Mouse (Mus musculus) CH12.LX (cell line): Measurements from ENCODE around the gene Ifi211. TPM values are rescaled to one million over a fixed set of nuclear protein-coding genes. Genes with fewer than 3 reads are reported as not detected.
"Not testable (repeated sequence)": the region's sequence is repeated elsewhere in the genome, so short reads cannot be mapped to it uniquely, and the experiment has no call there.

Experiments used
- DNase-seq: peaks from one replicate; pipeline ENCODE4 v3.0.0-alpha.2; 2013; ENCODE audit errors: extremely low read depth
- H3K27ac ChIP-seq: 2 replicates; pipeline ENCODE4 v1.5.1; 2012; ENCODE audit warnings: low read depth, mild to moderate bottlenecking, control low read depth, moderate library complexity; ENCODE audit not compliant: insufficient read depth
- H3K27me3 ChIP-seq: replicated peaks from 2 replicates; pipeline ENCODE3; 2012; ENCODE audit warnings: inconsistent platforms
- H3K36me3 ChIP-seq, 2 experiments: replicated peaks in 1 of 2; 2 replicates each; pipeline versions ENCODE3 to v1.6.1; 2012; ENCODE audit warnings: inconsistent platforms in 1 of 2, low read length in 1 of 2, mild to moderate bottlenecking in 1 of 2, mixed read lengths in 1 of 2, moderate library complexity in 1 of 2; ENCODE audit not compliant: control insufficient read depth in 1 of 2, insufficient read depth in 1 of 2
- H3K4me1 ChIP-seq, 2 experiments: 2 replicates each; pipeline ENCODE4 v1.6.1; 2012; ENCODE audit warnings: inconsistent platforms in 1 of 2, moderate library complexity in 1 of 2; ENCODE audit not compliant: insufficient read depth in 2 of 2, control insufficient read depth in 1 of 2
- H3K4me2 ChIP-seq: 2 replicates; pipeline ENCODE4 v1.6.1; 2012; ENCODE audit warnings: low read depth, mild to moderate bottlenecking, control low read depth; ENCODE audit not compliant: poor library complexity, insufficient read depth, severe bottlenecking
- H3K4me3 ChIP-seq, 3 experiments: fragments of 150-350 bp in 1 of 3; sonication (generic) in 1 of 3; replicated peaks in 1 of 3; 2 replicates each; pipeline versions ENCODE3 to v1.5.1; 2011 to 2012; ENCODE audit warnings: low read depth in 2 of 3, low read length in 2 of 3, mild to moderate bottlenecking in 2 of 3, moderate library complexity in 2 of 3, control low read depth in 1 of 3, improper control_type of control experiment in 1 of 3, inconsistent platforms in 1 of 3, mixed read lengths in 1 of 3; ENCODE audit not compliant: poor library complexity in 1 of 3
- H3K79me2 ChIP-seq: replicated peaks from 2 replicates; pipeline ENCODE4 v1.6.1; 2012; ENCODE audit warnings: mild to moderate bottlenecking, moderate library complexity; ENCODE audit not compliant: control insufficient read depth, poor library complexity, insufficient read depth, severe bottlenecking; ENCODE audit errors: extremely low read depth
- H3K9ac ChIP-seq: 2 replicates; pipeline ENCODE4 v1.6.1; 2012; ENCODE audit warnings: low read depth, mild to moderate bottlenecking, control low read depth, moderate library complexity; ENCODE audit not compliant: insufficient read depth
- H3K9me3 ChIP-seq: replicated peaks from 2 replicates; pipeline ENCODE3; 2012; ENCODE audit warnings: low read length, inconsistent platforms, mixed read lengths
- CHD1 ChIP-seq: IDR thresholded peaks from 2 replicates; pipeline ENCODE4 v1.6.1; 2012; ENCODE audit warnings: low read depth, low read length, improper control_type of control experiment, inconsistent platforms
- EP300 ChIP-seq: IDR thresholded peaks from 2 replicates; pipeline ENCODE4 v1.6.1; 2011; ENCODE audit warnings: low read length, improper control_type of control experiment
- ETS1 ChIP-seq: conservative IDR thresholded peaks from 2 replicates; pipeline ENCODE4 v1.6.1; 2012; ENCODE audit warnings: low read depth, mild to moderate bottlenecking, inconsistent platforms, low read length, improper control_type of control experiment, moderate library complexity
- IRF4 ChIP-seq: IDR thresholded peaks from 2 replicates; pipeline ENCODE4 v1.6.1; 2014; ENCODE audit warnings: low read depth, mild to moderate bottlenecking, inconsistent platforms, low read length, improper control_type of control experiment
- MAX ChIP-seq: IDR thresholded peaks from 2 replicates; pipeline ENCODE4 v1.6.1; 2011; ENCODE audit warnings: low read length, improper control_type of control experiment
- MXI1 ChIP-seq: IDR thresholded peaks from 2 replicates; pipeline ENCODE4 v1.6.1; 2011; ENCODE audit warnings: mild to moderate bottlenecking, low read depth, low read length, improper control_type of control experiment
- MYC ChIP-seq: IDR thresholded peaks from 2 replicates; pipeline ENCODE4 v1.6.1; 2011; ENCODE audit warnings: low read depth, mild to moderate bottlenecking, improper control_type of control experiment, low read length
- NELFE ChIP-seq: IDR thresholded peaks from 2 replicates; pipeline ENCODE4 v1.6.1; 2011; ENCODE audit warnings: low read depth, low read length, improper control_type of control experiment
- SIN3A ChIP-seq: IDR thresholded peaks from 2 replicates; pipeline ENCODE4 v1.6.1; 2012; ENCODE audit warnings: low read length, improper control_type of control experiment, inconsistent platforms
- TBP ChIP-seq: conservative IDR thresholded peaks from 2 replicates; pipeline ENCODE4 v1.6.1; 2011; ENCODE audit warnings: low read depth, low read length, improper control_type of control experiment
- TCF12 ChIP-seq: IDR thresholded peaks from 2 replicates; pipeline ENCODE4 v1.6.1; 2014; ENCODE audit warnings: low read depth, mild to moderate bottlenecking, inconsistent platforms, low read length, improper control_type of control experiment
- dilution Hi-C: fragments of 300-500 bp; cut with MboI; formaldehyde crosslinking; loops from 2 replicates; pipeline ENCODE4 v1.14.3; 2020; ENCODE audit warnings: low sequenced_read_pairs; ENCODE audit not compliant: extremely low pct_unique_long_range_greater_than_20kb, extremely low pct_ligation_motif_present
- in situ Hi-C: fragments of 300-500 bp; cut with MboI; formaldehyde crosslinking; loops from 3 replicates; pipeline ENCODE4 v1.14.3; 2019; ENCODE audit warnings: low sequenced_read_pairs, low pct_ligation_motif_present, low pct_unique_long_range_greater_than_20kb, mixed read lengths
- polyA plus RNA-seq: library from polyadenylated mRNA; unstranded; fragments of >175 nt; gene quantifications from 2 replicates; pipeline ENCODE4 v1.2.1, GENCODE M21; 2012; ENCODE audit warnings: low read depth; ENCODE audit not compliant: insufficient read length
- total RNA-seq, 2 experiments: library from RNA; depleted of rRNA; stranded (reverse); fragments of 300-350 nt in 1 of 2; fragments of >200 nt in 1 of 2; gene quantifications; 2 replicates each; pipeline ENCODE4 v1.2.3; 2012 to 2014

Gene Ifi211
- total and polyA plus RNA-seq, 3 experiments = 57.8 to 114 (median 66.6) TPM

DNA sequence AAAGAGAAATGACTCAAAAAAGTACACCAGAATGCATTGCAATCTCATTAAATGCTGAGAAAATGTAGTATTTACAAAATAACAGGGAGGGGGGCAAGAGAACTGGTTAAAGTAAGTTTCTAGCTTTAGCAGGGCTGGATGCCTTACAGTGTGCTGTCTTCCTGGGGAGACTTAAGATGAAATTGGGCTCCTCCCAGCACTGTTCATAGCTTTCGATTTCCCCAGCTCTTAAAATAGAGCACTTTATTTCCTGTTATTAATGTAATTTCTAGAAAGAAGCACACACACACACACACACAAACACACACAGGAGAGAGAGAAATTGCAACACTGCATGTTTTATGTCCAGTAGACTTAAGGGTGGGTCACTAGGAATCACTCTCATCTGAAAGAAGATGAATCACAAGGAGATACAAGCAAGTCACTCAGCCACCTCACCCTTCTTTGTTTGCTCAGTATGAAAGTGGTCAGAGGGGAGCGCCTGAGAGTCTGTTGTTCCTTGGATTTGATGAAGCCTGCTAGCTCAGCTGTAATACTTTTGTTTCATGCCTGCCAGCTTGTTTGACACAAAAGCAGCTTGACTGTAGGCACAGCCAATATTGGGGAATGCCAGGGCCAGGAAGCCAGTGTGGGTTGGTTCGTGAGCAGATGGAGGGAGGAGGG, 32.7 kb downstream of the Ifi211 start:
- H3K9me3 ChIP-seq, H3K79me2 ChIP-seq, H3K27me3 ChIP-seq, H3K36me3 ChIP-seq, in situ Hi-C loops, dilution Hi-C loops: not testable (repeated sequence)
- peak; percentile 21 for DNase-seq
- H3K4me1 ChIP-seq = peaks cover 0 to 11% of the 10 kb centered on the region in 2 experiments; a peak in 1 of 4 replicates
- H3K4me2 ChIP-seq = peak overlapping the region; percentile 88
- H3K27ac ChIP-seq = peak overlapping the region; percentile 68; the same call in 1 of the 2 replicates
- H3K4me3 ChIP-seq = peak overlapping the region in 2 of 3 experiments; percentile 20 to 75
- H3K9ac ChIP-seq = peak overlapping the region; percentile 94
- 0 out of 2 replicates have a peak, but pooled peaks have one; percentile 27 for TF ChIP-seq TBP
- TF ChIP-seq ETS1 = 0 out of 2 replicates have a peak, but pooled peaks have one; percentile 11

- H3K27ac ChIP-seq = peak overlapping the region; percentile 46
- DNase-seq = peak; percentile 25
- H3K27me3 ChIP-seq = not testable (repeated sequence)
- peak; percentile 81 for TF ChIP-seq SIN3A
- peak; percentile 51; the same call in 1 of the 2 replicates for TF ChIP-seq MXI1
- peak; percentile 67; the same call in 1 of the 2 replicates for TF ChIP-seq MYC
- 0 out of 2 replicates have a peak, but pooled peaks have one; percentile 35 for TF ChIP-seq TCF12
- 0 out of 2 replicates have a peak, but pooled peaks have one; percentile 11 for TF ChIP-seq ETS1
- 0 out of 2 replicates have a peak, but pooled peaks have one; percentile 24 for TF ChIP-seq NELFE
- TF ChIP-seq MAX = 0 out of 2 replicates have a peak, but pooled peaks have one; percentile 15
- peak; percentile 84 for TF ChIP-seq CHD1
- TF ChIP-seq IRF4 = 0 out of 2 replicates have a peak, but pooled peaks have one; percentile 24
- peak; percentile 57; the same call in 1 of the 2 replicates for TF ChIP-seq EP300
- TF ChIP-seq, all 38 proteins: peak for 10; not testable (repeated sequence) for 28
- Histone ChIP-seq H3K9ac (peak overlapping the region; percentile 94), H3K4me3 (peak overlapping the region; percentile 47 to 75 (median 66)), H3K4me2 (peak overlapping the region; percentile 75; the same call in 1 of the 2 replicates), H3K4me1 (peaks cover 0 to 11% of the 10 kb centered on the region in 2 experiments; a peak in 1 of 4 replicates)
- H3K36me3 ChIP-seq, H3K9me3 ChIP-seq, dilution Hi-C loops, in situ Hi-C loops, H3K79me2 ChIP-seq: not testable (repeated sequence)
Observed at GRCm38 (mm10) chr1:173879225-173879987, 33.4 kb downstream of the Ifi211 start.
